In genomic region chr2:166206396-166207144, GRCm38 (mm10) we compare ENCODE assay signal across 12 mouse cellular contexts. TPM values are rescaled to one million over a fixed set of nuclear protein-coding genes. Genes with fewer than 3 reads are reported as not detected.
DNase-seq lines count a peak whose midpoint lies in the region; ATAC-seq lines count a peak whose summit lies in the region.
"Had no signal": no experiment of that assay in that cellular context is flagged by ENCODE, and none has a peak within 500 bp of the region (broad histone marks: within the 10 kb centered on the region; RNA-seq: fewer than 3 reads in every experiment).

No protein-coding gene starts in this region.

- 0 out of 2 replicates have a peak, but pooled peaks have one; percentile 25 for ATAC-seq in heart, embryonic 16.5 days (replicated peaks; ENCODE audit: extremely low read depth, insufficient read depth, low FRiP score)
- 0 out of 2 replicates have a peak, but pooled peaks have one; percentile 28 for ATAC-seq in neural tube, embryonic 14.5 days (ENCODE audit: low read depth)
- peak; percentile 81 for ATAC-seq in forebrain, embryonic 16.5 days
- ATAC-seq: inflammation-experienced regulatory T-cells, adult 6 months; liver, postnatal 0 days had no signal

- H3K9me3 ChIP-seq in heart, embryonic 16.5 days (replicated peaks; ENCODE audit: control insufficient read depth, low read length) = no peaks in the 10 kb centered on the region
- H3K9me3 ChIP-seq in neural tube, embryonic 14.5 days (ENCODE audit: control insufficient read depth, low read length) = no peaks in the 10 kb centered on the region
- H3K9me3 ChIP-seq in forebrain, embryonic 16.5 days (ENCODE audit: control insufficient read depth, low read length) = no peaks in the 10 kb centered on the region
- H3K9me3 ChIP-seq: neural tube, embryonic 13.5 days had no signal

- H3K27ac ChIP-seq in heart, embryonic 16.5 days (ENCODE audit: low read length) = peak overlapping the region; percentile 40
- no peak overlapping the region for H3K27ac ChIP-seq in neural tube, embryonic 14.5 days (ENCODE audit: low read depth, low read length)
- no peak overlapping the region; the same call in 1 of the 2 replicates for H3K27ac ChIP-seq in forebrain, embryonic 16.5 days (ENCODE audit: low read length)
- H3K27ac ChIP-seq: neural tube, embryonic 13.5 days had no signal

- WGBS in heart, embryonic 16.5 days = 37% methylated on average over 5 of the region's 5 CpGs
- 47% methylated on average over 5 of the region's 5 CpGs for WGBS in neural tube, embryonic 14.5 days
- 42% methylated on average over 5 of the region's 5 CpGs for WGBS in forebrain, embryonic 16.5 days

- no peak overlapping the region for H3K4me3 ChIP-seq in heart, embryonic 16.5 days (ENCODE audit: low read length)
- no peak overlapping the region for H3K4me3 ChIP-seq in neural tube, embryonic 14.5 days (ENCODE audit: low read depth, low read length)
- no peak overlapping the region for H3K4me3 ChIP-seq in forebrain, embryonic 16.5 days (replicated peaks; ENCODE audit: low read length)
- H3K4me3 ChIP-seq: neural tube, embryonic 13.5 days had no signal

- H3K9ac ChIP-seq in heart, embryonic 16.5 days (ENCODE audit: low read length) = no peak overlapping the region
- no peak overlapping the region for H3K9ac ChIP-seq in neural tube, embryonic 14.5 days (replicated peaks; ENCODE audit: low read depth, low read length)
- H3K9ac ChIP-seq in forebrain, embryonic 16.5 days (replicated peaks; ENCODE audit: low read depth, low read length) = no peak overlapping the region
- H3K9ac ChIP-seq: liver, postnatal 0 days; neural tube, embryonic 13.5 days had no signal

- no peak for DNase-seq in heart, adult 11 months
- no peak for DNase-seq in neural tube, embryonic 10.5 days (ENCODE audit: extremely low spot score, low spot score)
- no peak for DNase-seq in ovary, postnatal 36 days (ENCODE audit: low spot score)
- DNase-seq in urinary bladder, postnatal 36 days (ENCODE audit: low spot score in 2 of 2) = no peak
- no peak for DNase-seq in natural killer cell, adult 2 months (ENCODE audit: low spot score in 2 of 2)
- DNase-seq: liver, postnatal 0 days; right cerebral cortex, postnatal 4 days had no signal

- peaks cover 24% of the 10 kb centered on the region for H3K4me1 ChIP-seq in heart, embryonic 16.5 days (ENCODE audit: control insufficient read depth, insufficient read depth, low read length)
- H3K4me1 ChIP-seq in neural tube, embryonic 14.5 days (ENCODE audit: control insufficient read depth, insufficient read depth, low read length) = no peaks in the 10 kb centered on the region
- H3K4me1 ChIP-seq in forebrain, embryonic 16.5 days (replicated peaks; ENCODE audit: control insufficient read depth, insufficient read depth, low read length) = peaks cover 9% of the 10 kb centered on the region

- no peaks in the 10 kb centered on the region for H3K27me3 ChIP-seq in heart, embryonic 16.5 days (ENCODE audit: control insufficient read depth, insufficient read depth, low read length)
- H3K27me3 ChIP-seq in neural tube, embryonic 14.5 days (ENCODE audit: control insufficient read depth, insufficient read depth, low read length) = no peaks in the 10 kb centered on the region
- no peaks in the 10 kb centered on the region for H3K27me3 ChIP-seq in forebrain, embryonic 16.5 days (replicated peaks; ENCODE audit: control insufficient read depth, insufficient read depth, low read length)

- H3K4me2 ChIP-seq in heart, embryonic 16.5 days (ENCODE audit: low read depth, low read length) = no peak overlapping the region
- H3K4me2 ChIP-seq in neural tube, embryonic 14.5 days (ENCODE audit: low read depth, low read length) = no peak overlapping the region
- H3K4me2 ChIP-seq in forebrain, embryonic 16.5 days (ENCODE audit: low read length) = no peak overlapping the region
- H3K4me2 ChIP-seq: neural tube, embryonic 13.5 days had no signal

- no peaks in the 10 kb centered on the region for H3K36me3 ChIP-seq in heart, embryonic 16.5 days (ENCODE audit: control insufficient read depth, insufficient read depth)
- H3K36me3 ChIP-seq in neural tube, embryonic 14.5 days (ENCODE audit: control insufficient read depth, insufficient read depth, low read length) = no peaks in the 10 kb centered on the region
- no peaks in the 10 kb centered on the region for H3K36me3 ChIP-seq in forebrain, embryonic 16.5 days (ENCODE audit: control insufficient read depth, insufficient read depth)
- H3K36me3 ChIP-seq: neural tube, embryonic 13.5 days had no signal

RNA-seq across cellular contexts. Expression of gene Sulf2, which starts 51.1 kb away (rescaled TPM):
- 61.8 and 73.3 TPM in 2 replicates for polyA plus RNA-seq in heart, embryonic 16.5 days (2015; fragmentation: Nextera tagmentation; extraction: Ambion mirVana)
- polyA plus RNA-seq in neural tube, embryonic 14.5 days (2014; fragmentation: Nextera tagmentation; extraction: Ambion mirVana) = 134 and 141 TPM in 2 replicates
- 28.7 and 37.6 TPM in 2 replicates for polyA plus RNA-seq in forebrain, embryonic 16.5 days (2015; fragmentation: Nextera tagmentation; extraction: Ambion mirVana)

Comparison
In these comparisons a context has a peak if more than half of its experiments do, and no peak if none do; other contexts are left out.
1. ATAC-seq: peak in every context shown above with its lines; median percentile 81 in forebrain, embryonic 16.5 days; 28 in neural tube, embryonic 14.5 days; 25 in heart, embryonic 16.5 days.